Mouse (Mus musculus) kidney, adult 2 months (tissue): ENCODE results near the gene Gm29427.

ENCODE experiments used
- CTCF ChIP-seq: fragments of 200-500 bp; conservative IDR thresholded peaks from 2 replicates; pipeline ENCODE4 v1.5.1; 2011; ENCODE audit warnings: low read depth, mild to moderate bottlenecking, control low read depth, low read length, moderate library complexity, mixed read lengths; ENCODE audit not compliant: insufficient read depth, insufficient read length
- POLR2A ChIP-seq: fragments of 200-500 bp; IDR thresholded peaks from one replicate; pipeline ENCODE4 v1.6.1; 2011; ENCODE audit warnings: low read depth, low read length, control low read depth

DNA sequence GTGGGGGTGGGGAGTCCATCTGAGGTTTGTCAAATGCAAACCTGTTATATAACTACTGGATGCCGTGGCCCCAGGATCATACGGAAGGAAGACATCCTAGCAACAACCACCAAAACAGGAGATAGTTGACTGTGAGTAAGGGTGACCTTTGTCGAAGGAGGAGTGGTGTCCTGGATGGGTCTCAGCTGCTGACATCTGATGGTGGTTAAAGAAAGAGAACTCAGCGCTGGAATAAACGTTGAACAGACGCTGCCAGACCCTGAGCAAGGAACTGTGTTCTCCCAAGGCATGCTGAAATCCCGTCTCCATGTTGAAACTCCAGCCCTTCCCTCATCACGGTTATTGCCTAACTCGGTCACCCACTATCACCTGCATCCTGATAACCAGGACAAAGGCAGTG is 44.1 kb upstream of the Gm29427 start:
- TF ChIP-seq POLR2A: no peak
- TF ChIP-seq CTCF: no peak
